Mouse (Mus musculus) heart, adult 2 months (tissue): Measurements from ENCODE around the gene Nfe2l2.

ENCODE experiments used
- CTCF ChIP-seq: fragments of 200-600 bp; IDR thresholded peaks from 2 replicates; pipeline ENCODE4 v1.8.1; 2022; ENCODE audit warnings: antibody characterized with exemption, mild to moderate bottlenecking, moderate library complexity
- EP300 ChIP-seq: fragments of 200-500 bp; IDR thresholded peaks from 2 replicates; pipeline ENCODE4 v1.6.1; 2011; ENCODE audit warnings: low read depth, low read length, control low read depth; ENCODE audit not compliant: insufficient read depth
- POLR2A ChIP-seq: fragments of 200-500 bp; IDR thresholded peaks from 2 replicates; pipeline ENCODE4 v1.6.1; 2011; ENCODE audit warnings: mild to moderate bottlenecking, low read depth, low read length, control low read depth; ENCODE audit not compliant: insufficient read depth

GRCm38 (mm10) chr2:75707420-75707819 is 3.0 kb upstream of the Nfe2l2 start:
- TF ChIP-seq CTCF (no peak), POLR2A (no peak), EP300 (no peak)
